ENCODE assay signal across 14 mouse cellular contexts in genomic region chr1:137073857-137074572, GRCm38 (mm10).
DNase-seq lines count a peak whose midpoint lies in the region; ATAC-seq and TF ChIP-seq lines count a peak whose summit lies in the region.
"Had no signal": no experiment of that assay in that cellular context is flagged by ENCODE, and none has a peak within 500 bp of the region (broad histone marks: within the 10 kb centered on the region; RNA-seq: fewer than 3 reads in every experiment).

No protein-coding gene starts in this region.

- no peaks in the 10 kb centered on the region for H3K27me3 ChIP-seq in heart, embryonic 13.5 days (replicated peaks)
- H3K27me3 ChIP-seq in liver, adult 2 months (ENCODE audit: control insufficient read depth, insufficient read depth, low read length) = no peaks in the 10 kb centered on the region
- H3K27me3 ChIP-seq in liver, embryonic 12.5 days (replicated peaks) = no peaks in the 10 kb centered on the region
- H3K27me3 ChIP-seq: hindbrain, embryonic 12.5 days; lung, embryonic 15.5 days; neural tube, embryonic 12.5 days had no signal

- no peaks in the 10 kb centered on the region for H3K9me3 ChIP-seq in heart, embryonic 13.5 days
- no peaks in the 10 kb centered on the region for H3K9me3 ChIP-seq in liver, embryonic 12.5 days (replicated peaks)
- H3K9me3 ChIP-seq: hindbrain, embryonic 12.5 days; lung, embryonic 15.5 days; neural tube, embryonic 12.5 days had no signal

- WGBS in heart, embryonic 13.5 days = 24% methylated on average over 8 of the region's 8 CpGs
- WGBS in liver, adult 2 months = 66% methylated on average over 8 of the region's 8 CpGs
- WGBS in liver, embryonic 12.5 days (ENCODE audit: insufficient replicate concordance) = 20% methylated on average over 8 of the region's 8 CpGs

- H3K36me3 ChIP-seq in heart, embryonic 13.5 days = no peaks in the 10 kb centered on the region
- H3K36me3 ChIP-seq in liver, adult 2 months (ENCODE audit: control insufficient read depth, insufficient read depth, low read length) = no peaks in the 10 kb centered on the region
- no peaks in the 10 kb centered on the region for H3K36me3 ChIP-seq in liver, embryonic 12.5 days
- H3K36me3 ChIP-seq: hindbrain, embryonic 12.5 days; lung, embryonic 15.5 days; neural tube, embryonic 12.5 days had no signal

- H3K4me1 ChIP-seq in heart, embryonic 13.5 days = peaks cover 14% of the 10 kb centered on the region
- no peaks in the 10 kb centered on the region for H3K4me1 ChIP-seq in liver, adult 2 months (ENCODE audit: control insufficient read depth, insufficient read depth, low read length)
- H3K4me1 ChIP-seq in liver, embryonic 12.5 days = 0 out of 2 replicates have a peak, but pooled peaks cover under 1% of the 10 kb centered on the region
- H3K4me1 ChIP-seq: hindbrain, embryonic 12.5 days; neural tube, embryonic 12.5 days had no signal

- no peak for DNase-seq in heart, adult 9 months (ENCODE audit: low spot score in 2 of 2)
- peak; percentile 6 for DNase-seq in liver, adult 2 months (ENCODE audit: extremely low read depth, low read depth, low spot score)
- DNase-seq in liver = no peak
- DNase-seq in thymus, postnatal 36 days = peak; percentile 4 to 42
- no peak for DNase-seq in left cerebral cortex, postnatal 36 days (ENCODE audit: low spot score in 2 of 2)
- DNase-seq in layer of hippocampus, adult 8-10 months (ENCODE audit: low spot score in 2 of 2) = no peak
- DNase-seq: adrenal gland, adult 8-10 months; gastrocnemius, postnatal 14 days had no signal

- peak overlapping the region; percentile 8; the same call in 1 of the 2 replicates for H3K27ac ChIP-seq in heart, embryonic 13.5 days (replicated peaks)
- H3K27ac ChIP-seq in liver, adult 2 months (replicated peaks; ENCODE audit: insufficient read depth, low read depth, low read length) = peak overlapping the region; percentile 65
- no peak overlapping the region for H3K27ac ChIP-seq in liver, embryonic 12.5 days
- H3K27ac ChIP-seq: hindbrain, embryonic 12.5 days; lung, embryonic 15.5 days; neural tube, embryonic 12.5 days had no signal

- no peak overlapping the region for H3K9ac ChIP-seq in heart, embryonic 13.5 days
- H3K9ac ChIP-seq in liver, adult 2 months (ENCODE audit: low read depth, low read length) = no peak overlapping the region
- H3K9ac ChIP-seq in liver, embryonic 12.5 days = no peak overlapping the region
- H3K9ac ChIP-seq: hindbrain, embryonic 12.5 days; lung, embryonic 15.5 days; neural tube, embryonic 12.5 days had no signal

- H3K79me2 ChIP-seq in liver, adult 2 months (ENCODE audit: control insufficient read depth, insufficient read depth, low read length) = no peaks in the 10 kb centered on the region

- no peak overlapping the region for H3K4me3 ChIP-seq in heart, embryonic 13.5 days
- H3K4me3 ChIP-seq in liver, adult 2 months (ENCODE audit: insufficient read depth, low read depth, low read length) = no peak overlapping the region
- H3K4me3 ChIP-seq in liver, embryonic 12.5 days = no peak overlapping the region
- H3K4me3 ChIP-seq: hindbrain, embryonic 12.5 days; lung, embryonic 15.5 days; neural tube, embryonic 12.5 days had no signal

- TF ChIP-seq CTCF in liver, adult 2 months (IDR thresholded peaks at IDR 0.05; ENCODE audit: low read depth, low read length) = no peak

- intact Hi-C loops in left cerebral cortex, postnatal 36 days (cut with DNase I) = no loop called here

- no peak for TF ChIP-seq POLR2A in liver, adult 2 months (IDR thresholded peaks at IDR 0.05; ENCODE audit: extremely low read depth, insufficient read depth, low read length)

- 0 out of 2 replicates have a peak, but pooled peaks have one; percentile 14 for ATAC-seq in heart, embryonic 13.5 days (ENCODE audit: extremely low read depth, insufficient number of reproducible peaks, low FRiP score, low TSS enrichment)
- ATAC-seq in liver, embryonic 12.5 days = peak; percentile 57; the same call in 1 of the 2 replicates

- H3K4me2 ChIP-seq in heart, embryonic 13.5 days = no peak overlapping the region
- H3K4me2 ChIP-seq in liver, embryonic 12.5 days = no peak overlapping the region
- H3K4me2 ChIP-seq: midbrain, embryonic 11.5 days; neural tube, embryonic 12.5 days had no signal

Comparison
In these comparisons a context has a peak if more than half of its experiments do, and no peak if none do; other contexts are left out.
1. DNase-seq: peak in liver, adult 2 months (single experiment) and thymus, postnatal 36 days (2 of 2); none in heart, adult 9 months (0 of 2), liver (single experiment), left cerebral cortex, postnatal 36 days (0 of 2) and layer of hippocampus, adult 8-10 months (0 of 2).